Mouse (Mus musculus): ENCODE measurements around the gene Gm42669.

Gene Gm42669

GRCm38 (mm10) chr5:107521386-107521785, 14.0 kb downstream of the Gm42669 start:
- no peak for DNase-seq (ENCODE audit: low read depth, low spot score)

DNA sequence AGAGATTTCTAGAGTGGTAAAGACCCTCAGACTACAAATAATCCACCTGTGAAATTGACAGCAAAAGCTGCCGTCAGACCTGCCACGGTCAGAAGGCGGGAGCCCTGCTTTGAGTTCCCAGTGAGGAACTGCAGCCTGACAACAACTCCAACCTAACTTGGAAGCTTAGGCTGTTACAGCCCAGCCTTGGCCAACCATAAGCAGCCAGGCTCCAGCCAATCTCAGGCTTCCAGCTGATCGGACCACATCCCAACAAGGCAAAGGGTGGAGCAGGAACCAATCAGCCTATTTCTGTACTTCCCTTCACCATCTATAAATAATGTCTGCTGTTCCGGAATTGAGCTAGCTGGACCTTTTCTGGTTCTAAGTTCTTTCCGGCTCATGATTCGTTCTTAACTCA, 14.5 kb downstream of the Gm42669 start:
- no peak for DNase-seq (ENCODE audit: low read depth, low spot score)

DNA sequence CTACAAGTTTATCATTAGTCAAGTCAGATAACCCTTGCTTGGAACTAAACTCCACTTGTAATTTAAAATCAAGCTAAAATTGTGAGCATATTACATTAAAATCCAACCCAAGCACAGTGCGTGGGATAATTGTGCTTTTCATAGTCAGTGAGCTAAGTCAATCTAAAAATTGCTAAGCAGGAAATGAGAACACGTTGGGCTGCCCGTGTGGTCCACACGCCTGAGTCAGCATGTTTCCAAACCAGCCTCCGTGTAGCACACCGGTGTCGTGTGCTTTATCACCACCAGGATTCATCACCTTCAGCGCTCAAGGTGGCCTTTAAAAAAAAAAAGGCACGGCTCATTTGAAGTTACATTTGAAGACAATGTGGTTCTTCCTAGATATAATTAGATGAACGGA, 16.9 kb downstream of the Gm42669 start:
- no peak for DNase-seq (ENCODE audit: low read depth, low spot score)

- no peak for DNase-seq (ENCODE audit: low read depth, low spot score)
Measured at GRCm38 (mm10) chr5:107528856-107529255, 21.4 kb downstream of the Gm42669 start.

DNA sequence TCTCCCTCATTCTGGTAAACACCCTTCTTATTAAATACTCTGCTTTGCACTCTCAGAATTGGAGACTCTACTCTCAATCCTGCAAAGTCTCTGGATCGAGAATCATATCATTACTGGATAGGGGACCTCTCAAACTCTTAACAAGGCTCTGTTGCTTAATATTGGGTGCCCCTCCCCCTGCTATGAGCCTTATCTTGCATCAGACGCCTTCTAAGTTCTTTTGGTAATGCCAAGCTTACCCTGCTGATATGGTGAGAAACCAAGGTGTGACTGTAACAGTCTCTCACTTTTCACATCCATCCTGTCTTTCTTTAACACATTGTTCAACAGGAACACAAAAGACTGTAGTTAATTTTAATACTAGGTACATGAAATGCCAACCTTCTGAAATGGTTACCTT, 26.2 kb downstream of the Gm42669 start:
- no peak for DNase-seq (ENCODE audit: low read depth, low spot score)

DNA sequence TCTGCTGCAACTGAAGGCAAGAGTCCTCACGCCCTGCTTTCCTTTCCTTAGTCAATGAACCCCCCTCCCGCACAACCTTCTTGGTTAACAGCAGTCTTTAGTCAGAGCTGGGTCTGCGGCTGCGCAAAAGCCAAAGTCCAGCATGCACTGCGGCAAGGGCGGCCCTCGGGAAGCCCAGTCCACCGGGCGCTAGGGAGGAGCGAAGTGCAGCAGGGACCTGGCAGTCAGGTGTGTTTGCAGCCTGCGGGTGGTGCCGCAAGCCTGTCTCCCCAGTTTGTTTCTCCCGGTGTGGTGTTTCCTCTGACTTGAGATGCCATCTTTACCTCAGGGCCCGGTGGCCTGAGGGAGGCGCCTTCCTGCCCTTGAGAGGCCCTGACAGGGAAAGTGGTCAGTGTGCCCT, 27.2 kb downstream of the Gm42669 start, which contains the start of gene 1700028K03Rik:
Gene 1700028K03Rik (plus strand): TSS at position 129 of the 400 bp plus-strand sequence.
- DNase-seq (ENCODE audit: low read depth, low spot score) = peak; percentile 34

- no peak for DNase-seq (ENCODE audit: low read depth, low spot score)
Measured at GRCm38 (mm10) chr5:107541696-107542095, 34.3 kb downstream of the Gm42669 start.

DNA sequence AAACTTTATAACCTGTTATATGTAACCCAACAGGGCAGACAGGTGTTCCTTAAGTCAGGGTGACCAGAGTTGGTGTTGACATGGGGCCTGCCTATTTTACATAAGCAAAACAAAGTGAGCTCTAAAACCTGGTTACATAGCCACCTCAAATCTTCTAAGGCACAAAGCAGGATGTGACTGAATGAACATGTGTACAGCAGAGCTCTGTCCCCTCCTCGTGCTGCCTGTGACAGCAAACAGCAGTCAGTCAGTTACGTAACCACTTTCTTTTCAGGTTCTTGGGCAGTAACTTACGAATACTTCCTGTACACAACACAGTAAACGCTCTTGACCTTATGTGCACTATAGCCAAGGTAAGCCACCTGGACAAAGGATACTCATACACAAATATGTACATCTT, 38.5 kb downstream of the Gm42669 start:
- DNase-seq (ENCODE audit: low read depth, low spot score) = no peak

DNA sequence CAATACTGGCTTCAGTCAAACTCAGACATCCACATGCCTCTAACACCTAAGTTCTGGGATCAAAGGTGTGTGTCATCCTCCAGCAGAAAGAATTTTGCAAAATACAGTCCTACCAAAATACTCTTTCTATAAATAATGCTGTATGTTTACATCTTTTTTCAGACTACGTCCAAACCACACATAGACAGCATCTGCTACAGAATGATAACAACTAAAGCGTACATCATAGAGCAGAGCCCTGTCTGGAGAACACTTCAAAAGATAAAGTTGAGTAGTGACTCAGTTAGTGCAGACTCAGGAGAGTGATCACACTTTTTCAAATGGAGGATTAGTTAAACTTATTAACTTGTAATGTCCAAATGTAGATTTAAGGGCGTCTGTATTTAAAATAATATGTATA, 40.5 kb downstream of the Gm42669 start:
- no peak for DNase-seq (ENCODE audit: low read depth, low spot score)

DNA sequence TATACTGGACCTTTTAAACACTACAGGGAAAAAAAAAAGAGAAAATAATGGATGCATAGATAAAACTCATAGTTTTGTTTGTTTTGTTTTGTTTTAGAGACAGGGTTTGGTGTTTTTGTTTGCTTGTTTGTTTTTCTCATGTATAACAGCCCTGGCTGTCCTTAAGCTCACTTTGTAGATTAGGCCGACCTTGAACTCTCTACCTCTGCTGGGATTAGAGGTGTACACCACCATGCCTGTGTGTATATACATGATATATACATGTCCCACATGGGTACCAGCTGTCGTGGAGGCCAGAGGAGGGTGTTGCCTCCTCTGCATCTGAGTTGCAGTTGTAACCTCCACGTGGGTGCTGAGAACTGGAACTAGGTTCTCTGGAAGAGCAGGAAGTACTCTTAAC, 41.0 kb downstream of the Gm42669 start:
- no peak for DNase-seq (ENCODE audit: low read depth, low spot score)

DNA sequence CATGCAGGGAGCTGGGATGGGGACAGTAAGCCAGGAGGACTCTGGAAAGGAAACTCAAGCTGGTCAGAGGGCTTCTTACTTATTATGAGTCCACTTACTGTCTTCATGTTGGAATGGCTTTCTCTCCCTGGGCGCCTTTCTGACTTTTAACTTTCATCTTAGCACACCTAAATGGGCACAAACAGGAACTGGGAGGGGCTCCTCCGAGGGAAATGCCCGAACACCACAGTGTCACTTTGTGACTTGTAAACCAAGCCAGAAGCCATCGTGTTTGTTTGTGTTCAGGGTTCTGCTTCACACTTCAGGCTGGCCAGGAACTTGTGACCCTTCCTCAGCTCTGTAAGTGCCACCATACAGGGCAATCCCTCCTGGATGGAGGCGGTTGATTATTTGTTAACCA, 46.9 kb downstream of the Gm42669 start:
- DNase-seq (ENCODE audit: low read depth, low spot score) = no peak

GRCm38 (mm10) chr5:107556969-107557368, 49.5 kb downstream of the Gm42669 start:
- DNase-seq (ENCODE audit: low read depth, low spot score) = no peak

DNA sequence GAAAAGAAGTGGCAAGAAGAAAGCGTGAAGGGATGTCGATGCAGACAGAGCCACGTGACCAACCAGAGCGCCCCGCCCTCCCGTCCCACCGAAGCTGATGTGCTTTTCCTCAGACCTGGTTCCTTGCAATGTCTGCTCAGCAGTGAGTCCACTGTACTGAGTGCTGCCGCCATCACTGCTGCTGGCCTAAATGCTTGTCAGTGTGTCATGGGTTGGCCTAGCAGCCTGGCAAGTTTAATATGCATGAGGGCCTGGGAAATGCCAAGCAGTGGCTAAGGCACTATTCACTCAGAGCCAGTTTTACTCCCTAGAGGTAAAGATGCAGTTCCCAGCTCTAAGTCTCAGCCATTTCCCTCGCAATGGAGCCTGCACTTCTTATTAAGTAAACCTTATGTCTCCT, 61.7 kb downstream of the Gm42669 start:
- DNase-seq (ENCODE audit: low read depth, low spot score) = no peak

DNA sequence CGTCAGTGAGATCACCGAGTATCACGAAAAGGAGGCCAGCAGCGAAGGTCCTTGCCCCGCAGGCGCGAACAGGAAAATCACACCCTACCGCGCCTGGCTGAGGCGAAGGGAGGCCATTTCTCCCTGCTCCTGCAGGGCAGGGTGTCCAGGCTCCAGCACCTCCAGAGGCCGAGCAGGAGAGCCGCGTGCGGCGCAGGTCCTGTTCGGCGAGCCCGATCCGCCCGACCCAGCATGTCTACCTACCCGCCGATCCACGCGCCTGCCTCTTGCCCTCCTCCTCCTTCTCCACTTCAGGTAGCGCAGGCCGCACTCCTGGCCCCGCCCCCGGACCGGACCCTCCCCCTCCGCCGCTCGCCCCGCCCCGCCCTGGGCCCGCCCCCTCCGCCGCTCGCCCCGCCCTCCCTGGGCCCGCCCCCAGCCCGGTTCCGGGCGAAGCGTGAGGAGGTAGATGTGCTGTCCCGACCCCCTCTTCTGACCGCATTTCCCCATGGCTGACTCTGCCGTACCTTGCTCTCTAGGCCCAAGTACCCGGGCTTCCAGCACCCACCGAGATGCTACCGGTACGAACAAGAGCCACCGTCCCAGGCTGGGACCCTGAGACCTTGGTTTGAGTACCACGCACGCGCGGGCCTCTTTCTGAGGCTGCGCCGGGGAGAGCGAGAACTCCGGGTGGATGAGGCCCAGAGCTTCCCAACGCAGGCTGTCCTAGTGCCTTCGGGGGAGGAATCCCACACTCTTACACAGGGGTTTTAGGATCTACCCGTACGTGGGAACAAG, 90.1 kb downstream of the Gm42669 start, which contains the start of the genes Rpap2 and Glmn:
Gene Rpap2 (plus strand): TSS at position 73 of the 777 bp plus-strand sequence.
Gene Glmn (minus strand): TSS at position 588 of the 777 bp plus-strand sequence.
- peak; percentile 86 for DNase-seq (ENCODE audit: low read depth, low spot score)

DNA sequence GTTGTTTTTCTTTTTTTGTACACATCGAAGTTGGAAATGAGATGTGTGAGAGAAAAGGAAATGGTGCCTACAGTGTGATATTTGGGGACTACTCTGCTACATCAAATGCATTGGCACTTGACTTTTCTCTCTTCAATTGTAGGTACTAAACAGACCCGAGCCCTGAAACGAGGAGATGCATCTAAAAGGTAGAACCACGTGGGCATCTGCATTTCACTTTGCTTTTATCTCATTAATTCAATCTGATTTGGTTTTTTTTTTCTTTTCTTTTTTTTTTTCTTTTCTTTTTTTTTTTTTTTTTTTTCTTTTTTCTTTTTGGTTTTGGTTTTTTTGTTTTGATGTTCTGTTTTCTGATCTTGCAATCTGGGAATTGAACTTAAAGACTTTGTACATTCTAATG, 91.0 kb downstream of the Gm42669 start:
- DNase-seq (ENCODE audit: low read depth, low spot score) = no peak

DNA sequence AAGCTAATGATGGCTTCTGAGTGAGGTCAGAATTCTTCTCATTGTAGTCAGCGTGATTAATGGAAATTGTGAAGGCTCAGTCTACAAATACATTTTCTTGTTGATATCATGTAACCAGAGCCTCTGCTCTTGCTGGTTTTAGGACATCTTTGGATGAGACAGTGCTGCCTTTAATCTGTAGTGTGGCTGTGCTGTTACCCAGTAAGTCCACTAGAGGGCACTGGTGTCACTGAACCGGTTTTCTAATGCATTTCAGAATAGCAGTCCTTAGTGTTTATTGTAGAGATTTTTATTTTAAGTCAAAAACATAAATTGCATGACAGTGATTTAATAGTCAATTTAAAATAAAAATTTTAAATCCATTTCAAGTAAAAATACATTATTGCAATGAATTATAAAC, 103.8 kb downstream of the Gm42669 start:
- peak; percentile 50 for DNase-seq (ENCODE audit: low read depth, low spot score)

DNA sequence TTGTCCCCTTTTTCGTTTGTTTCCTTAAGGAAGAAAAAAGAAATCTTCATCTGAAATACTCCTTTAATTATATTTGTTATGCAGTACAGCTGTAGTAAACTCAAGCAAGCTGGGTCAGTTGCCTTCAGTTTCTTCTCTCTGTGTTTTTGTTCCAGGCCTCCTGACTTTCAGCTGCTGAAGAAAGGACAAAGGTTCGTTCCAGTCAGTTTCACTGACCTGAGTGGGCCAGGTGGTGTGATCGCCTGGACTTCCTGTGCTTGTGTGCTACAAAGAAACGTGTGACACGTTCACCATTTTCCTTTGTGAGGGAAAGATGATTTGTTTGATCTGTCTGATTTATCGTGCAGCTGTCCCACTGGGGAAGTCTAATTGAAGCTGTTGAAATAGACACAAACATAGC, 110.6 kb downstream of the Gm42669 start:
- DNase-seq (ENCODE audit: low read depth, low spot score) = no peak

DNA sequence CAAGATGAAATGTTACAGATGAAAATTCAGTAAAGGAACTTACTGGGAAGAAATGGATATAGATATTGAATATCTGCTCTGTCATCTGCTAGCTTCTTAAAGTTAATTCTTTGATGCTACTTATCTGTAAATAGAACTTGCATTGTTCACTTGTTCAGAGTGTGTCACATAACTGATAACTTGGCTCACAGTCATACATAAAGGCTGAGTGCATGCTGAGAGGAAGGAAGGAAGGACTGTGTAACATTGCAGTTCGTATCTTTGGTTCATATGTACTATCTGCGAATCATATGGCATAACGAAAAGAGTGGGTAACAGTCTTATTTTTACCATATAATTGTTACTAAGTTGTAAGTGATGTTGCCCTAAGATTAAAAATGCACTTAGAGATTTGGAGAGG, 113.9 kb downstream of the Gm42669 start:
- DNase-seq (ENCODE audit: low read depth, low spot score) = no peak
